10 mouse cellular contexts compared by ENCODE assay signal in genomic region chr9:115049981-115050720, GRCm38 (mm10).
DNase-seq lines count a peak whose midpoint lies in the region; ATAC-seq and TF ChIP-seq lines count a peak whose summit lies in the region.
"Had no signal": no experiment of that assay in that cellular context is flagged by ENCODE, and none has a peak within 500 bp of the region (broad histone marks: within the 10 kb centered on the region; RNA-seq: fewer than 3 reads in every experiment).

No protein-coding gene starts in this region.

- H3K9me3 ChIP-seq in kidney, embryonic 16.5 days (ENCODE audit: low read length): no peaks in the 10 kb centered on the region
- H3K9me3 ChIP-seq in heart, embryonic 15.5 days (replicated peaks): no peaks in the 10 kb centered on the region

- no peak overlapping the region for H3K27ac ChIP-seq in kidney, embryonic 16.5 days (ENCODE audit: low read length)
- H3K27ac ChIP-seq in heart, embryonic 15.5 days: no peak overlapping the region
- no peak overlapping the region for H3K27ac ChIP-seq in thymus, adult 2 months (ENCODE audit: control insufficient read depth, insufficient read depth, low read length)
- H3K27ac ChIP-seq: liver, embryonic 14.5 days had no signal

- no peak for TF ChIP-seq CTCF in thymus, adult 2 months (IDR thresholded peaks at IDR 0.05; ENCODE audit: borderline replicate concordance, control insufficient read depth, extremely low read depth, insufficient read depth, low read length, poor library complexity)

- peak; percentile 80 for DNase-seq in kidney, adult 18-20 months
- DNase-seq in adrenal gland, adult 8-10 months: peak; percentile 30
- DNase-seq in lung, postnatal 14 days: peak; percentile 75
- no peak for DNase-seq in thymus, adult 2 months
- DNase-seq in right cerebral cortex, postnatal 25 days: no peak
- DNase-seq: right cerebral cortex, postnatal 4 days had no signal

- no peaks in the 10 kb centered on the region for H3K36me3 ChIP-seq in kidney, embryonic 16.5 days (ENCODE audit: insufficient read depth, low read length)
- no peaks in the 10 kb centered on the region for H3K36me3 ChIP-seq in heart, embryonic 15.5 days
- no peaks in the 10 kb centered on the region for H3K36me3 ChIP-seq in thymus, adult 2 months (ENCODE audit: control insufficient read depth, insufficient read depth, low read length)

- 66% methylated on average over 13 of the region's 13 CpGs for WGBS in kidney, embryonic 16.5 days
- WGBS in heart, embryonic 15.5 days: 61% methylated on average over 13 of the region's 13 CpGs
- WGBS in thymus, adult 2 months: 74% methylated on average over 13 of the region's 13 CpGs

- no peak for ATAC-seq in kidney, embryonic 16.5 days (ENCODE audit: low FRiP score, low TSS enrichment)
- peak; percentile 44; the same call in 1 of the 2 replicates for ATAC-seq in heart, embryonic 15.5 days (replicated peaks; ENCODE audit: insufficient number of reproducible peaks, insufficient read depth, low FRiP score, low read depth)
- ATAC-seq in megakaryocyte-erythroid progenitor cell, adult 5-6 weeks (replicated peaks; ENCODE audit: low FRiP score, low TSS enrichment, poor library complexity, severe bottlenecking): no peak

- H3K4me3 ChIP-seq in kidney, embryonic 16.5 days (ENCODE audit: low read length): no peak overlapping the region
- no peak overlapping the region for H3K4me3 ChIP-seq in heart, embryonic 15.5 days
- H3K4me3 ChIP-seq in thymus, adult 2 months (ENCODE audit: control insufficient read depth, insufficient read depth, low read length): no peak overlapping the region

- H3K27me3 ChIP-seq in kidney, embryonic 16.5 days (ENCODE audit: insufficient read depth, low read length): no peaks in the 10 kb centered on the region
- no peaks in the 10 kb centered on the region for H3K27me3 ChIP-seq in heart, embryonic 15.5 days
- H3K27me3 ChIP-seq in thymus, adult 2 months (ENCODE audit: control insufficient read depth, insufficient read depth, low read length): no peaks in the 10 kb centered on the region

- H3K4me2 ChIP-seq in kidney, embryonic 16.5 days (replicated peaks; ENCODE audit: low read depth, low read length): no peak overlapping the region
- no peak overlapping the region for H3K4me2 ChIP-seq in heart, embryonic 15.5 days

- H3K4me1 ChIP-seq in kidney, embryonic 16.5 days (ENCODE audit: insufficient read depth, low read length): peaks cover 12% of the 10 kb centered on the region
- peaks cover 30% of the 10 kb centered on the region for H3K4me1 ChIP-seq in heart, embryonic 15.5 days (replicated peaks)
- no peaks in the 10 kb centered on the region for H3K4me1 ChIP-seq in thymus, adult 2 months (replicated peaks; ENCODE audit: control insufficient read depth, insufficient read depth, low read length)

- TF ChIP-seq POLR2A in thymus, adult 2 months (IDR thresholded peaks at IDR 0.05; ENCODE audit: control insufficient read depth, extremely low read depth, insufficient read depth, low read length, poor library complexity): no peak

- no peak overlapping the region for H3K9ac ChIP-seq in kidney, embryonic 16.5 days (replicated peaks; ENCODE audit: low read length)
- H3K9ac ChIP-seq in heart, embryonic 15.5 days: no peak overlapping the region
- H3K9ac ChIP-seq: liver, embryonic 14.5 days had no signal

Comparison
In these comparisons a context has a peak if more than half of its experiments do, and no peak if none do; other contexts are left out.
1. DNase-seq: peak in kidney, adult 18-20 months (single experiment), adrenal gland, adult 8-10 months (single experiment) and lung, postnatal 14 days (single experiment); none in thymus, adult 2 months (single experiment) and right cerebral cortex, postnatal 25 days (single experiment).